Mouse (Mus musculus) spleen, adult 2 months (tissue): ENCODE data around the gene Vti1a.

Experiments
- CTCF ChIP-seq: fragments of 200-500 bp; IDR thresholded peaks from 2 replicates; pipeline ENCODE4 v1.5.1; 2011; ENCODE audit warnings: mild to moderate bottlenecking, inconsistent platforms; ENCODE audit not compliant: insufficient read depth, insufficient read length, insufficient replicate concordance; ENCODE audit errors: extremely low read depth
- POLR2A ChIP-seq: fragments of 200-500 bp; IDR thresholded peaks from 2 replicates; pipeline ENCODE4 v1.6.1; 2011; ENCODE audit warnings: low read depth, low read length, inconsistent platforms

DNA sequence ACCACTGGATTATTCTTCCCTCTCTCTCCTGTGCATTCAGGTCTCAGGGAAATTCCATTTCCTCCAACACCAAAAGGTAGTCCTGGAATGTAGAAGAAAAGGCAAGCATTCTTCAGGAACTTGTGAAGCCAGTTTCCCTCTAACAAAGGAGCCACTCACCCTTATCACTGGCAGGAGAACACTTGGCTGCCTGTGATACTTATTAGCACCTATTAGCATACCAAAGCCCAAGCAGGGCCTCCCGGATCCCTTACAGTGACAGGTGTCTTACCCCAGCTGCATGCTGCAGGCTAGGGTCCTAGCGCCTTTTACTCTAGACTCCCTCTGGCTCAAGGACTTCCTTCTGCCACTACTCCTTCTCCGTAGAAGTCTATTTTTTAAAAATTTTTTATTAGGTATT lies 44.6 kb upstream of the Vti1a start:
- TF ChIP-seq CTCF, result no peak
- no peak for TF ChIP-seq POLR2A
